Mouse (Mus musculus) testis, adult 2 months (tissue): ENCODE measurements around the gene Me1. TPM values are rescaled to one million over a fixed set of nuclear protein-coding genes. Genes with fewer than 3 reads are reported as not detected.
A peak's percentile ranks its signal among the peaks of the same experiment; 100 is the strongest.

Experiments
- H3K27ac ChIP-seq: fragments of 200-500 bp; 2 replicates; pipeline ENCODE4 v1.5.1; 2012; ENCODE audit warnings: low read depth, low read length; ENCODE audit not compliant: control insufficient read depth, insufficient read depth
- H3K27me3 ChIP-seq: fragments of 200-500 bp; 2 replicates; pipeline ENCODE4 v1.6.1; 2012; ENCODE audit warnings: mild to moderate bottlenecking, low read length, moderate library complexity; ENCODE audit not compliant: control insufficient read depth, insufficient read depth
- H3K36me3 ChIP-seq: fragments of 200-500 bp; 2 replicates; pipeline ENCODE4 v1.6.1; 2012; ENCODE audit warnings: mild to moderate bottlenecking, low read length; ENCODE audit not compliant: control insufficient read depth, insufficient read depth
- H3K4me1 ChIP-seq: fragments of 200-500 bp; 2 replicates; pipeline ENCODE4 v1.6.1; 2012; ENCODE audit warnings: low read length; ENCODE audit not compliant: control insufficient read depth, insufficient read depth
- H3K4me3 ChIP-seq: fragments of 200-500 bp; 2 replicates; pipeline ENCODE4 v1.5.1; 2012; ENCODE audit warnings: low read depth, mild to moderate bottlenecking, low read length, moderate library complexity, mixed read lengths; ENCODE audit not compliant: control insufficient read depth
- CTCF ChIP-seq: fragments of 200-500 bp; IDR thresholded peaks from 2 replicates; pipeline ENCODE4 v1.5.1; 2012; ENCODE audit warnings: low read depth, mild to moderate bottlenecking, inconsistent platforms, low read length, moderate library complexity; ENCODE audit not compliant: control insufficient read depth, insufficient read depth, insufficient replicate concordance
- POLR2A ChIP-seq: fragments of 200-500 bp; IDR thresholded peaks from 2 replicates; pipeline ENCODE4 v1.6.1; 2012; ENCODE audit warnings: low read depth, mild to moderate bottlenecking, inconsistent platforms, low read length, moderate library complexity; ENCODE audit not compliant: control insufficient read depth
- polyA plus RNA-seq: library from polyadenylated mRNA; depleted of rRNA; stranded (reverse); fragments of >200 nt; gene quantifications from 2 replicates; pipeline ENCODE4 v1.2.3, GENCODE M21; 2012

Gene Me1
- polyA plus RNA-seq, 1 experiment: 144 TPM

GRCm38 (mm10) chr9:86570946-86571345 lies 124.8 kb downstream of the Me1 start:
- no peaks in the 10 kb centered on the region for H3K27me3 ChIP-seq
- H3K27ac ChIP-seq: peak overlapping the region; percentile 63
- H3K36me3 ChIP-seq: no peaks in the 10 kb centered on the region; the same call in 1 of the 2 replicates
- peaks cover 5% of the 10 kb centered on the region for H3K4me1 ChIP-seq
- TF ChIP-seq POLR2A: no peak
- no peak for TF ChIP-seq CTCF
- H3K4me3 ChIP-seq: peak overlapping the region; percentile 71

- Histone ChIP-seq H3K27ac (peak overlapping the region; percentile 51), H3K4me3 (peak overlapping the region; percentile 71; the same call in 1 of the 2 replicates), H3K36me3 (no peaks in the 10 kb centered on the region; the same call in 1 of the 2 replicates), H3K27me3 (no peaks in the 10 kb centered on the region), H3K4me1 (peaks cover 5% of the 10 kb centered on the region)
- TF ChIP-seq POLR2A: no peak
- TF ChIP-seq CTCF: no peak
Observed at GRCm38 (mm10) chr9:86570261-86570890, 125.4 kb downstream of the Me1 start.

GRCm38 (mm10) chr9:86569314-86569910 lies 126.3 kb downstream of the Me1 start:
- H3K4me3 ChIP-seq: no peak overlapping the region
- no peaks in the 10 kb centered on the region; the same call in 1 of the 2 replicates for H3K36me3 ChIP-seq
- no peaks in the 10 kb centered on the region for H3K27me3 ChIP-seq
- TF ChIP-seq CTCF (no peak), POLR2A (no peak)
- peaks cover 5% of the 10 kb centered on the region for H3K4me1 ChIP-seq
- H3K27ac ChIP-seq: peak overlapping the region; percentile 4; the same call in 1 of the 2 replicates

GRCm38 (mm10) chr9:86560543-86560942 lies 135.2 kb downstream of the Me1 start:
- H3K36me3 ChIP-seq: no peaks in the 10 kb centered on the region; the same call in none of the 2 replicates
- H3K4me1 ChIP-seq: no peaks in the 10 kb centered on the region
- H3K4me3 ChIP-seq: no peak overlapping the region
- no peak for TF ChIP-seq CTCF
- H3K27me3 ChIP-seq: no peaks in the 10 kb centered on the region
- no peak overlapping the region for H3K27ac ChIP-seq

- Histone ChIP-seq H3K36me3 (no peaks in the 10 kb centered on the region; the same call in 1 of the 2 replicates), H3K27ac (no peak overlapping the region), H3K4me3 (no peak overlapping the region), H3K4me1 (no peaks in the 10 kb centered on the region), H3K27me3 (no peaks in the 10 kb centered on the region)
- TF ChIP-seq CTCF (no peak), POLR2A (no peak)
Observed at GRCm38 (mm10) chr9:86554641-86555040, 141.1 kb downstream of the Me1 start.

- H3K27ac ChIP-seq: no peak overlapping the region
- no peaks in the 10 kb centered on the region for H3K27me3 ChIP-seq
- H3K36me3 ChIP-seq: no peaks in the 10 kb centered on the region; the same call in 1 of the 2 replicates
- H3K4me3 ChIP-seq: no peak overlapping the region
- no peak for TF ChIP-seq CTCF
- TF ChIP-seq POLR2A: no peak
- no peaks in the 10 kb centered on the region for H3K4me1 ChIP-seq
Observed at GRCm38 (mm10) chr9:86553886-86554285, 141.9 kb downstream of the Me1 start.

- no peaks in the 10 kb centered on the region for H3K4me1 ChIP-seq
- TF ChIP-seq CTCF: no peak
- TF ChIP-seq POLR2A: no peak
- H3K27ac ChIP-seq: no peak overlapping the region
- no peaks in the 10 kb centered on the region for H3K27me3 ChIP-seq
- H3K36me3 ChIP-seq: no peaks in the 10 kb centered on the region; the same call in 1 of the 2 replicates
- no peak overlapping the region for H3K4me3 ChIP-seq
Observed at GRCm38 (mm10) chr9:86550717-86551116, 145.0 kb downstream of the Me1 start.

- Histone ChIP-seq H3K4me1 (no peaks in the 10 kb centered on the region), H3K27ac (no peak overlapping the region), H3K4me3 (no peak overlapping the region), H3K27me3 (no peaks in the 10 kb centered on the region), H3K36me3 (no peaks in the 10 kb centered on the region; the same call in 1 of the 2 replicates)
- no peak for TF ChIP-seq POLR2A
- TF ChIP-seq CTCF: no peak
Observed at GRCm38 (mm10) chr9:86549637-86550162, 146.1 kb downstream of the Me1 start.
